Mouse (Mus musculus): ENCODE results near the gene Mad2l1bp.

DNA sequence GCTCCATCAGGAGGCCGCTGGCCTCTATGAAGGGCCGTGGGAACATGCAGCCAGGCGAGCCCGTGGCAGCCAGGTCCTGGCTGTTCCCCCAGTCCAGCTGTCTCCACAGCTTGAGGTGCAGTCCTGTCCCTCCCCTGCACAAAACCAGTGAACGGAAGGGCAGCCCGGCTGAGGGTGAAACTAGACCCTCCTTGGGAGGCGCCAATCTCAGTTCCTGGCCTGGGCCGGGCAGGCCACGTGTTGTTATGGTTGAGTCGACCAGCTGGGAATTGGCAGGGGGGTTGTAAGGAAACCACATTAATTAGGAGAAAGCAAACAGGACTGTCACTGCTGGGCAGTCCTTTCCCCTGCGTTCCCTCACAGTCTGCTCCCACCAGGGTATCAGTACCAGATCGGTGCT is 48.9 kb downstream of the Mad2l1bp start:
- no peak for TF ChIP-seq CTCF (IDR thresholded peaks at IDR 0.05; ENCODE audit: control insufficient read depth, insufficient read depth, insufficient read length)
- no peak for TF ChIP-seq CEBPB (IDR thresholded peaks at IDR 0.05; ENCODE audit: low read depth)

Data from C2C12 (cell line).